Mouse (Mus musculus) testis, postnatal 10 days (tissue): ENCODE measurements around the gene Gm29554.
"Not testable (repeated sequence)": the region's sequence is repeated elsewhere in the genome, so short reads cannot be mapped to it uniquely, and the experiment has no call there.

Experiments used
- DNase-seq: peaks from one replicate; pipeline ENCODE4 v3.0.0; 2021; ENCODE audit warnings: low spot score

The Gm29554 gene

GRCm38 (mm10) chrY:12273632-12274031, at the start of gene Gm29554:
TSS of gene Gm29554 (plus strand) at chrY:12273932.
- not testable (repeated sequence) for DNase-seq
